Mouse (Mus musculus) 3134 (cell line): Measurements from ENCODE around the gene Gm20852.
"Not testable (repeated sequence)": the region's sequence is repeated elsewhere in the genome, so short reads cannot be mapped to it uniquely, and the experiment has no call there.

Experiments
- DNase-seq: peaks from one replicate; pipeline ENCODE4 v3.0.0-alpha.2; 2011; ENCODE audit warnings: low spot score; ENCODE audit not compliant: insufficient read length; ENCODE audit errors: extremely low read depth

The Gm20852 gene

GRCm38 (mm10) chrY:66742023-66742422 lies at the start of gene Gm20852:
Gene Gm20852, minus strand, starts transcription at chrY:66742123.
- not testable (repeated sequence) for DNase-seq
